Mouse (Mus musculus) stomach, postnatal 0 days (tissue): ENCODE measurements at regions not wholly inside any gene's neighbourhood (a gene's known extent, or its start where the extent isn't known, plus 50 kb on each side); places are given as distances from the start of the nearest gene placed in this dataset.

Experiments used
- CTCF ChIP-seq: IDR thresholded peaks from 2 replicates; pipeline ENCODE4 v1.5.1; 2016; ENCODE audit warnings: antibody characterized with exemption, low read depth, mild to moderate bottlenecking, moderate library complexity
- EP300 ChIP-seq: optimal IDR thresholded peaks from 2 replicates; pipeline ENCODE3; 2016; ENCODE audit warnings: antibody characterized with exemption

DNA sequence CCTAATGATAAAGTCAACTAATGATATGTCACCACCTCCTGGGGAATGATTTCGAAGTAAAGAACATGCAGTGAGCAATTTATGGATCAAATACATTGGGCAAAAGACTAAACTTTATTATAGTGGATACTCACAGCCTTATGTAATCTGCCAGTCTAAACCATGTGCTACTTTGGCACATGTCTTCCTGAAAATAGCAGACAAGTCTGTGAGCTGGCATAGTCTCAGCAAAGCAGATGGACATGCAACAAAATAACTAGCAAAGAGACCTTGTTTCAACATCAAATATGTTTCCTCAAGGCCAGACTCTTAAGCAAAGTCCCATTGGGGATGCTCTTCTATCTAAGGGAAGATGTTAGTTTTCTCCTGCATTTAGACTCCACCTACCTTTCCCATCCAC lies 797.3 kb downstream of the Kcnj3 start:
- TF ChIP-seq EP300 (no peak), CTCF (no peak)
